ENCODE assay signal across 8 mouse cellular contexts in the genomic region with DNA sequence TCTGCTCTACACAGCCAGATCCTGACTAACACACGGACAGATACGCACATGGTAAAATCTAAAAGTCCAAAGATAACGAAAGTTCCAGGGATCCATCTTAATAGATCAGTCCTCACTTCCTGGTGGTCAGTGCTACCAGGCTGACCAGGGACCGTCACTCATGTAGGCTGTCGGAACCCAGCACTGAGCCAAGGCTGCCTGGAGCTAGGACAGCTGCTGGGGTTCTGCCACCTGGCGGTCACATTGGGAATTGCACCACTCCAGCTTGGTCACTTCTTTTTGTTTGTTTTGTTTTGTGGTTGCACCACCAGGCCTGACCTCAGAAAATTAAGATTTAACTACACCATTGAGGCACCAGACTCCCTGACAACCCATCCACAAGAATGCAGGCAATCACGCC. TPM values are rescaled to one million over a fixed set of nuclear protein-coding genes. Genes with fewer than 3 reads are reported as not detected.
DNase-seq lines count a peak whose midpoint lies in the region; ATAC-seq and TF ChIP-seq lines count a peak whose summit lies in the region.

No protein-coding gene starts in this region.

- 43% methylated on average over 7 of the region's 7 CpGs for WGBS in heart, embryonic 12.5 days
- 44% methylated on average over 7 of the region's 7 CpGs for WGBS in embryonic facial prominence, embryonic 11.5 days
- 40% methylated on average over 7 of the region's 7 CpGs for WGBS in kidney, postnatal 0 days

- no peaks in the 10 kb centered on the region for H3K36me3 ChIP-seq in heart, embryonic 12.5 days
- no peaks in the 10 kb centered on the region for H3K36me3 ChIP-seq in embryonic facial prominence, embryonic 11.5 days (replicated peaks; ENCODE audit: control insufficient read depth, insufficient read depth, low read depth, low read length)
- H3K36me3 ChIP-seq in kidney, postnatal 0 days (ENCODE audit: insufficient read depth, low read length), result no peaks in the 10 kb centered on the region

- intact Hi-C loops in heart, postnatal 10 days (cut with DNase I), result loop anchor here (10.0 kb wide), 1 partner anchor 527 kb away; no protein-coding TSS in a partner anchor

- no peak overlapping the region for H3K9ac ChIP-seq in heart, embryonic 12.5 days
- no peak overlapping the region for H3K9ac ChIP-seq in embryonic facial prominence, embryonic 11.5 days (replicated peaks; ENCODE audit: low read length)
- no peak overlapping the region for H3K9ac ChIP-seq in kidney, postnatal 0 days (ENCODE audit: low read depth, low read length)

- ATAC-seq in heart, embryonic 12.5 days (ENCODE audit: insufficient number of reproducible peaks, low FRiP score), result no peak
- no peak for ATAC-seq in embryonic facial prominence, embryonic 11.5 days (replicated peaks; ENCODE audit: insufficient number of reproducible peaks, low FRiP score, low TSS enrichment, low read depth)
- no peak; the same call in 1 of the 2 replicates for ATAC-seq in kidney, postnatal 0 days (replicated peaks; ENCODE audit: low FRiP score, low read depth)

- H3K4me2 ChIP-seq in heart, embryonic 12.5 days, result no peak overlapping the region
- no peak overlapping the region for H3K4me2 ChIP-seq in embryonic facial prominence, embryonic 11.5 days (ENCODE audit: low read depth, low read length)
- no peak overlapping the region for H3K4me2 ChIP-seq in kidney, postnatal 0 days (ENCODE audit: low read length)

- peaks cover 29% of the 10 kb centered on the region for H3K27me3 ChIP-seq in heart, embryonic 12.5 days (replicated peaks)
- H3K27me3 ChIP-seq in embryonic facial prominence, embryonic 11.5 days (ENCODE audit: control insufficient read depth, insufficient read depth, low read length), result no peaks in the 10 kb centered on the region
- no peaks in the 10 kb centered on the region for H3K27me3 ChIP-seq in kidney, postnatal 0 days (ENCODE audit: insufficient read depth, low read length)

- DNase-seq in heart, postnatal 10 days, result peak; percentile 59 to 77
- DNase-seq in A20 (ENCODE audit: low read depth, low spot score) (peak; percentile 57), ZHBTc4 (ENCODE audit: low read depth, low spot score) (peak; percentile 74)
- DNase-seq in embryonic facial prominence, embryonic 11.5 days (ENCODE audit: low spot score), result peak; percentile 75
- peak; percentile 60 for DNase-seq in kidney, postnatal 0 days (ENCODE audit: low spot score)
- peak; percentile 73 for DNase-seq in mesoderm, embryonic 11.5 days (ENCODE audit: low read depth, low spot score)
- peak; percentile 85 for DNase-seq in testis, postnatal 10 days (ENCODE audit: low spot score)

- peak; percentile 98 for TF ChIP-seq CTCF in kidney, postnatal 0 days (IDR thresholded peaks at IDR 0.05; ENCODE audit: low read depth)

- no peaks in the 10 kb centered on the region for H3K9me3 ChIP-seq in heart, embryonic 12.5 days (replicated peaks)
- no peaks in the 10 kb centered on the region for H3K9me3 ChIP-seq in embryonic facial prominence, embryonic 11.5 days (replicated peaks; ENCODE audit: control insufficient read depth, low read length)
- no peaks in the 10 kb centered on the region for H3K9me3 ChIP-seq in kidney, postnatal 0 days (replicated peaks; ENCODE audit: low read length)

- no peak overlapping the region for H3K27ac ChIP-seq in heart, embryonic 12.5 days (ENCODE audit: poor library complexity, severe bottlenecking)
- no peak overlapping the region for H3K27ac ChIP-seq in embryonic facial prominence, embryonic 11.5 days (replicated peaks; ENCODE audit: low read depth, low read length)
- no peak overlapping the region for H3K27ac ChIP-seq in kidney, postnatal 0 days

- no peaks in the 10 kb centered on the region; the same call in 1 of the 2 replicates for H3K4me1 ChIP-seq in heart, embryonic 12.5 days (replicated peaks)
- peaks cover 7% of the 10 kb centered on the region for H3K4me1 ChIP-seq in embryonic facial prominence, embryonic 11.5 days (ENCODE audit: control insufficient read depth, insufficient read depth, low read length)
- no peaks in the 10 kb centered on the region for H3K4me1 ChIP-seq in kidney, postnatal 0 days (replicated peaks; ENCODE audit: insufficient read depth, low read length)

- no peak overlapping the region for H3K4me3 ChIP-seq in heart, embryonic 12.5 days
- no peak overlapping the region for H3K4me3 ChIP-seq in embryonic facial prominence, embryonic 11.5 days (ENCODE audit: low read depth, low read length)
- H3K4me3 ChIP-seq in kidney, postnatal 0 days (replicated peaks; ENCODE audit: low read depth, low read length), result no peak overlapping the region

RNA-seq across cellular contexts. Expression of a gene that starts 14.6 kb away (rescaled TPM):
- total RNA-seq in heart, postnatal 10 days (2021), result 10 to 100 TPM; 13.9 to 17.2 TPM
- polyA plus RNA-seq in heart, embryonic 12.5 days (2016; fragmentation: Nextera tagmentation; extraction: Ambion mirVana), result 18.3 and 19.6 TPM in 2 replicates
- 6.8 and 7.5 TPM in 2 replicates for polyA plus RNA-seq in embryonic facial prominence, embryonic 11.5 days (2014; fragmentation: Nextera tagmentation; extraction: Ambion mirVana)
- 85.1 and 89.4 TPM in 2 replicates for polyA plus RNA-seq in kidney, postnatal 0 days (2015; fragmentation: Nextera tagmentation; extraction: Ambion mirVana)
